Mouse (Mus musculus): ENCODE results near the gene Cd200.

Cd200 gene

GRCm38 (mm10) chr16:45344879-45345278 lies 64.0 kb downstream of the Cd200 start:
- no peak for ATAC-seq (ENCODE audit: low TSS enrichment)

DNA sequence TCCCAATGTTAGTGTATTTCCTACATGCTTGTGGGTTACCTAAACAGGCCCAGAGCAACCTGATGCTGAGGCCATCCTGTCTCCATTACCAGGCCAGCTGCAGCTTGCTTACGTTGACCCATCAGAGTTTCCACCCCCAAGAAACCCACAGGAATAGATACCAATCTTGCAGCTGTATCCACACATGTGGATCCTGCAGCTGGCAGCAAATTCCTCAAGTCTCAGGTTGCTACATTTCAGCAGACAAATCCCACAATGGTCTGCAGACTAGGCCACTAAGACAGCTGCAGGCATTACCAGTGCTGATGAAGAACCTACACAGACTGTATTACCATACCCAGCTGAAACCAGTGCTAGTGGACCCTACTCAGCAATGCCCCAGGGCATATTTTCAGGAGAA lies 72.4 kb downstream of the Cd200 start:
- no peak for ATAC-seq (ENCODE audit: low TSS enrichment)

DNA sequence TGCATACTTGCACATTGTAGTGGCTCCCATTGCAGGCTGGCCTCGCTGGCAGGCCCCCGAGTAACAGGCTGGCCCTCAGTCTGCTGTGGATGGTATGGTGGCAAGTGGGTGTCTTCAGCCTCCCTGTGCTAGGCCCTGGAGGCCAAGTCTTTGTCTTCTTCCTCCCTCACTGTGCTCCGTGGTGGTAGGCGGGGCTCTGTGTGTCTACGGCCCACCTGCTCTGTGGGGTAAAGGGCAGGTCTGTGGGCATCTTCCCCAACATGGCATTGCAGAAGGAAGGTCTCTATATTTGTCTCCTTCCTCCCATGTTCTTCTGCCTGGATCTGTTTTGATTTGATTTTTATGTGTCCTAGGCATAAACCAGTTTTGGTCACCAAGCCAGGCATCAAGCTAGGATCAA lies 74.0 kb downstream of the Cd200 start:
- ATAC-seq (ENCODE audit: low TSS enrichment), result no peak

GRCm38 (mm10) chr16:45334376-45334765 lies 74.5 kb downstream of the Cd200 start:
- no peak for ATAC-seq (ENCODE audit: low TSS enrichment)

DNA sequence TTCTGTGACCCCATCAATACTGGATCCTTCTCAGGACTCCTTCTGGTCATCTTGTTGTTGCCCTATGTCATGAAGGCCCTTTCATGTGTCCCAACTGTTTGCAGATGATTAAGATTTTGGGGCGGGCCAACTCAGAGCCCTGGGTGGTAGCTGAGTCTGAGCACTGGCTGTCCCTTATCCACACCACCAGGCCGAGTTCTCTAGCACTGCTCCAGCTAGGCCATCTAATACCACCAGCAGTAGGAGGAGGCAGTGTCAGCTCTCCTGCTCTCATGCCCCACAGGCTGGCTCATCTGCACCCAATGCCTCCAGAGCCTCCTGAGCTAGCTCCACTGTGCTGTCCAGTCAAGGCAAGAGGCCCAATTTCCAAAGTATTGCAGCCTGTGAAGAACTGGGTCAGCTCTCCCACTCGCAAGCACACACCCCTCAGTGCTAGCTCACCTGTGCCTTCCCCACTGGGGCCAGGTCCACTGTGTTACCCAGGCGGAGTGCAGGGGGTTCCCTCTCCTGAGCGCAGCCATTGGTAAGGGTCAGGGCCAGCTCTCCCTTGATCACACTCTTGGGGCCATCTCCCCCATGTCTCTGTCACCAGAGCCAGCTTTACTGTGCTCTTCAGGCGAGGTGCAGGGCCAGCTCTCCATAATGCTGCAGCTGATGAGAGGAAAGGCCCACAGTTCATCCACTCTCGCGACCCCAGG lies 75.0 kb downstream of the Cd200 start:
- ATAC-seq (ENCODE audit: low TSS enrichment), result no peak

DNA sequence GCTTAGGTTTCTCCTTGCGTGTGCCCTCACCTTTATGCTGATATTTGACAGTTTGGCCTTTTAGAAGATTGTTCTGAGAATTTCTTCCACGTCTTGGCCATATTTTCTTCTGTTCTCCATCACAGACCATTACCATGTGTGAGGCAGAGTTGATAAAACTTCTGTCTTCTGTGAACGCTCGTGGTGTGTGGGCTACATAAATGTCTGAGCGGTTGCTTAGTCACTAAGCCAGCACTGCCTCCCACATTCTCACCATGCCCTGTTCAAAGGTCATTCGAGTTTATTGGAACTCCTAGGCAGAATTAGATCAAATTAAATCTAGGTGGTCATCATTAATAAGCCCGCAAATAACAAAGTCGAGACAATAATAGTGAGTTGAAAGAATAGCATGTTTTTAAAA lies 76.3 kb downstream of the Cd200 start:
- peak; percentile 89 for ATAC-seq (ENCODE audit: low TSS enrichment)
